Mouse (Mus musculus) T-helper 2 cell (primary cell): ENCODE measurements around the gene Lrrc51.
"Not testable (repeated sequence)": the region's sequence is repeated elsewhere in the genome, so short reads cannot be mapped to it uniquely, and the experiment has no call there.

Source experiments
- in situ Hi-C: fragments of 300-600 bp; cut with MboI, MseI; formaldehyde crosslinking; loops from one replicate; pipeline ENCODE4 v1.15.1; 2025; ENCODE audit warnings: high pct_unique_total_duplicates

The Lrrc51 gene

GRCm38 (mm10) chr7:101933751-101934240 is at the start of gene Lrrc51, which contains the start of gene Numa1:
Lrrc51 (minus strand) TSS chr7:101933895.
Numa1 (plus strand) TSS chr7:101934111.
- in situ Hi-C loops, result loop anchor here (10.0 kb wide), 2 partner anchors 131 to 491 kb away; partner anchors contain the start of genes Rnf121, Xndc1 and Xntrpc

- in situ Hi-C loops, result loop anchor here (5.0 kb wide), 1 partner anchor 45 kb away; no protein-coding TSS in a partner anchor
Observed at GRCm38 (mm10) chr7:101982735-101983134, 49.0 kb upstream of the Lrrc51 start.

- in situ Hi-C loops, result no loop called here
Observed at GRCm38 (mm10) chr7:101974505-101974904, 40.8 kb upstream of the Lrrc51 start.

- in situ Hi-C loops, result no loop called here
Observed at GRCm38 (mm10) chr7:101973730-101974129, 40.0 kb upstream of the Lrrc51 start.

DNA sequence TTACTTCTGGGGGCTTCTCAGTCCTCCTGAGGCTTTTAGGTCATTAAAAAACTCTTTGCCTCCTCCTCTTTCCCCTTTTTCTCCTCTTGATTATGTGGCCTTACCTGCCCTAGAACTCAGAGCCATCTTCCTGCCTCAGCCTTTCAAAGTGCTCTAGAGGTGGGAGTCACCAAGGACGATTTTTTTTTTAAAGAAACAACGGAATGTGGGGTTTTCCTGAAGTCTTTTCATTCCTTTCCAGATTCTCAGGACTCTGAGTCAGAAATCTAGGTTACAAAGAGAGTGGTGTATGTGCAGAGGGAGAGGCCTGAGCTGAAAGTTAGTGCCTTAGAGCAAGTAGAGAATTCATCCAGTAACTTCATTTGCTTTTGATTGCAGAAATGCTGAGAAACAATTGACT is 38.0 kb upstream of the Lrrc51 start:
- in situ Hi-C loops, result no loop called here

DNA sequence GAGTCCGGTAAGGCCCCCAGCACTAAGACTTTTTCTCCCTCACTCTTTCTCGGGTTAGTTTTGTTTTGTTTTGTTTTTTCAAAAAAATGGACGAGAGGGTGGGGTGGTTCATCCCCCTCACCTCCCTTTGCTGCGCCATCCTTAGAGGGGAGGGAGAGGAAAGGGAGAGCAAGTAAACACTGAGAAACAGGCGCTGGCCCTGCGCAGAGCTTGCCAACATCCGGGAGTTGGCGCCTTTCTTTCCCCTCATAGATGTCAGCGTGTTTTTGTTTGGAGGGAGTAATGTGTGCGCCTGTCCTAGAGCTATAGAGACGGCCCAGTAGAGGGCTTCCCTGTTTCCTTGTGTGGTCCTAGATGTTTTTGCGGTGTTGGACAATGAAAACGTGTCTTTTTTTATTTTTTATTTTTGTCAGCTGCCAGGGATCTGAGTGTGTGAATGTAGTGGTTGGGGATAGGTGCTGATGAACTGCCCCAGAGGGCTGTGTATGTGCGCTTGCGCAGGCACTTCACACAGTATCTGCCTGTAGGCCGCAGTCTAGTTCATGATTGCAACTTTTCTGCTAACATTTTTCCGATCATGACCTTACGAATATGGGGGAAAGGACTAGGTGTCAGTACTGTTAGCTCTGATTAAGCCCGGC is 37.2 kb upstream of the Lrrc51 start:
- in situ Hi-C loops, result no loop called here

- in situ Hi-C loops, result no loop called here
Observed at GRCm38 (mm10) chr7:101970429-101970775, 36.7 kb upstream of the Lrrc51 start.

DNA sequence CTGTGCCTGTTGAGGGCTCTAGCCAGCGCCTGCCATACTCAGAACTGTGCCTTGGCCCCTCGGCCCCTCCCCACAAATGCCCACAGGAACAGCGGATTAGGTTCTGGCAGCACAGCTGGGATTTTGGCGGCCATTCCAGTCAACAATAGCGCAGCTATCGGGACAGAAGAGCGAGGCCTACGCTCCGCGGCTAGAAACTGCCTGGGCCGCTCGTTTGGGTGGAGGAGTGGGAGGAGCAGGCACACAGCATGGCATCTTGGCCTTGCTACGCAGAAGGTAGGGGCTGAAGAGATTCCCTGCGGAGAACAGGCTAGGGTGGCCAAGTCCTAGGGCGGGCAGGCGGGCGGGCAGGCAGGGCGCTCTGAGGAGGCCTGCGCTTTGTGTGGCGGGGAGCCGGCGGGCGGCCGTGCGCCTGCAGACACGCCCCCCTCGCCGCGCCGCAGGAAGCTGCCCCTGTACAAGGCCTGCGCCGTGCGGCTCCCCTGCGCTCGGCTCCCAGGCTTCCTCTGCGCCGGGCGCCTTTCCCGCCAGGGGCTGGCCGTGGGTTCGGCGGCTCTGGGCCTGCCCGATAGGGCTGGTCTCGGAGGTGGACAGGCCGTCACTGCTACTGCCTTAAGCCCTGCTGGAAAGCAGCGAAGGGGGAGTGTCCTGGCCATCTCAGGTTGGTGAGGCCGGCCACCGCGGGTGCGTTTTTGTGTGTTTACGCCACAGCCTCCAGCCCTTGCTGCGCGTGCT is 36.2 kb upstream of the Lrrc51 start:
- in situ Hi-C loops, result no loop called here

- in situ Hi-C loops, result no loop called here
Observed at GRCm38 (mm10) chr7:101968751-101969150, 35.1 kb upstream of the Lrrc51 start.

GRCm38 (mm10) chr7:101967256-101967655 is 33.6 kb upstream of the Lrrc51 start:
- in situ Hi-C loops, result no loop called here

DNA sequence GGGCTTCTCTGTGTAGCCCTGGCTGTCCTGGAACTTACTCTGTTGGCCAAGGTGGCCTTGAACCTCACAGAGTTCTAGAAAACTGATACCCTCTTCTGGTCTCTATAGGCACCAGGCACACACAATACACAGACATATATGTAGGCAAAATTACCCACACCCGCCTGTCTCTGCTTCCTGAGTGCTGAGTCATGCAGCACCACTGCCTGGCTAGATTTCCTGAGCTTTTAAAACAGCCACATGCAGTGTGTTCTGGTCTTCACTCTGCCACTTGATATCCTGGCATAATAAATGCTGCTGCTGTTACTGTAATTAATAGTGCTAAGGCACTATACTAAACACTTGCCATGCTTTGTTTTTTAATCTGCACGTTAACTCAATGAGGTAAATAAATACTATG is 31.9 kb upstream of the Lrrc51 start:
- in situ Hi-C loops, result no loop called here

GRCm38 (mm10) chr7:101964551-101964950 is 30.9 kb upstream of the Lrrc51 start:
- in situ Hi-C loops, result no loop called here

DNA sequence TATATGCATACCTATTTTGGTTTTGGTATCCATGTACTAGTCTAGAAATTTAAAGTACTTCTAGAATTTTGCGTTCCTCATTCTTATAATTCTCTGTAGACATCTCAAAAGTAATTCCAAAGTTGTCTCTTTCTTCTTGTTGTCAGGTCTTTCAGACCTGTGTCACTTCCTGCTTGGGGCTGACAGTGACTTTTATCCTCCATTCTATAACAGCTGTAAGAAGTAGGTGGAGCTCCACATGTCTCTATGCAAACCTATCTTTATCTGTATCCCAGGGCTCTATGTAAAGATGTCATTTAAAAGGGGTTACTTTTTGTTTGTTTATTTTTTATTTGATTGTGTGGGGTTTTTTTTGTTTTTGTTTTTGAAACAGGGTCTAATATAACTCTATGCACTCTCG is 29.9 kb upstream of the Lrrc51 start:
- in situ Hi-C loops, result no loop called here

GRCm38 (mm10) chr7:101962829-101963228 is 29.1 kb upstream of the Lrrc51 start:
- in situ Hi-C loops, result no loop called here

DNA sequence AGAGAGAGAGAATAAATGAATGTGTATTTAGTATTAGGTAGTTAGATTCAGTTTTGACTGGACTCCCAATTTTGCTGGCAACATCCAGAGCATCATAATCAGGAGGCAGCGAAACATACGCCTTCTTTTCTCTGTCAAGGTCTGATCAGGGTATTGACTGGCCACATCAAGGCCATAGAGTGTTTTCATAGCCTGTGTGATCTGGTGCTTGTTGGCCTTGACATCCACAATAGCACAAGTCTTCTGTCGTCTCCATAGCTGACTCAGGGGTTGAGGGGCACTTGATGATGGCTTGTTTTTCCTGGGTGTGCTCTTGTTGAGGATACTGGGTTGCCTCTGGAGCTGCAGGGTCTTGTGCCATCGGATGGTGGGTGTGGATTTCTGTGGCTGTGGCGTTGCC is 23.2 kb upstream of the Lrrc51 start:
- in situ Hi-C loops, result no loop called here

DNA sequence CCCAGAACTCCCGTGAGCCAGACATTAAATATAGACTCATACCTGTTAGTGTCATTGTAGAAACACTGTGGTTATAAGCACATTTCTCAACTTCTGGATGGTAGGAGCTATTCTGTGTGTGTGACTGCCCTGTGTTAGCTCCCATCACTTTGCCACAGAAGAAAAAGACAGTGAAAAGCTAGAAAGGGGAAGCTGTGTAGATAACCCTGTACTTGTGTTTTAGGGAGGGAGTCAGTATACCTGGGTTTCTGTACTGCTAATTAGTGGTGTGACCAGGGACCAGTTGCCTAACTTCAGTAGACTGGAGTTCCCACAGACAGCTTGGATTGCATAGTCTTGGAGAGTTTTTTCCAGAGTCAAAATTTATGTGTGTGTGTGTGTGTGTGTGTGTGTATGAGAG is 22.8 kb upstream of the Lrrc51 start:
- in situ Hi-C loops, result no loop called here

- in situ Hi-C loops, result no loop called here
Observed at GRCm38 (mm10) chr7:101955862-101956261, 22.2 kb upstream of the Lrrc51 start.

DNA sequence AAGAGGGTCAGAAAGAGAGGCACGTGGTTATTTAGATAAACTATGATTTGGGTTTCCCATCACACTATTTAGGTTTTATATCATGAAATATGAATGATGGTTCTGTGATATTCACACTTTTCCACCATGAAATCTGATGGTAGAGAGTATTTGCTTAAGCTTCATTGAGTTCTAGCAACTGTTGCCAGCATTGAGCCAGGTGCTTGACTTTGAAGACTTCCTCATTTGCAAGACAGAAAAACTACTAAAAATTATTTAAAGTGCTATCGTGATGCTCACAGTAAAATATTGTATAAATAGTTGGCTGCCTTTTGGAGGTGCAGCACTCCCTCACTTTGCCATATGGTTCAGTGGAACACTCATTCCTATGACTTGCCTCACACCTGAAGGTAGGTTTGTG is 21.6 kb upstream of the Lrrc51 start:
- in situ Hi-C loops, result no loop called here

- in situ Hi-C loops, result no loop called here
Observed at GRCm38 (mm10) chr7:101954163-101954562, 20.5 kb upstream of the Lrrc51 start.

DNA sequence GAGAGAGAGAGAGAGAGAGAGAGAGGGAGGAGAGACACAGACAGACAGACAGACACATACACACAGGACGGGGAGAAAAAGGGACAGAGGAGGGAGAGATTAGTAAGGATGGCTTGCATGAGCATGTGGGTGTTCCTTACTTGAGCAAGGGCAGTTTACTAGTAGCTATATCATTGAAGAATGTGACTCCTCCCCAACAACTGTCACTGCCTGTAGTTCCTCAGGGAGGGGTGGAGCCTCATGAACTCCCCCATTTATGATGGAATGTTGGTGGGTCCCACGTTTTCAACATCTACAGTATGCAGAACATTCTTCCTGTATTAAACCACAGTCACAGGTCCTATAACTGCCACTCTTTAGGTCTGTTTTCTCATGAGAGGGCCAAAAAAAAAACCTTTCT is 18.4 kb upstream of the Lrrc51 start:
- in situ Hi-C loops, result no loop called here

DNA sequence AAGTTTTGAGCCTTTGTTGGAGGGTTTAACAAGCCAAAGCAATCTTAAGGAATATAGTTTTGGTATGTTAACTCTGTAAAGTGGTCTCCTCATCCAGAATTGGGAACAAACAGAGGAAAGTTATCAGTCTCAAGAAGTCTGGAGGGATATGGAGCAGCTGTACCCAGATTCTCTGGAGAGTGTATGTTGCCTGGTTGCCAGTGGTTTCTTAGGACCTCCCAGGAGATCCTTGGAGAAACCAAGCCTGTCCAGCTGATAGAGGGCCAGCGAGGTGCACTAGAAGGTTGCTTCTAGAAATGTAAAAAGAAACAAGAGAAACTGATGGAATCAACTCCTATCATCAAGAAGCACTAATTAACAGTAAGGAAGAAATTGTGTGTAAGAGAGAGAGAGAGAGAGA is 18.0 kb upstream of the Lrrc51 start:
- in situ Hi-C loops, result no loop called here

DNA sequence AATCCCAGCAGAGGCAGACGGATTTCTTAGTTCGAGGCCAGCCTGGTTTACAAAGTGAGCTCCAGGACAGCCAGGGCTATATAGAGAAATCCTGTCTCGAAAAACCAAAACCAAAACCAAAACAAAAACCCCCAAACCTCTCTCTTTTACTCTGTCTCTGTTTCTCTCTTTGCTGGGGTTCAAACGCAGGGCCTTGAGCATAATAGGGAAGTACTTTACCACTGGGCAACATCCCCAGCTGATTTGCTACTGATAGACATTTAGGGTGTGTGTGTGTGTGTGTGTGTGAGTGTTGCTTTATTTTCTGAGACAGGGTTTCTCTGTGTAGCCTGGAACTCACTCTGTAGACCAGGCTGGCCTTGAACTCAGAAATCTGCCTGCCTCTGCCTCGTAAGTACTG is 15.3 kb upstream of the Lrrc51 start:
- in situ Hi-C loops, result not testable (repeated sequence)

DNA sequence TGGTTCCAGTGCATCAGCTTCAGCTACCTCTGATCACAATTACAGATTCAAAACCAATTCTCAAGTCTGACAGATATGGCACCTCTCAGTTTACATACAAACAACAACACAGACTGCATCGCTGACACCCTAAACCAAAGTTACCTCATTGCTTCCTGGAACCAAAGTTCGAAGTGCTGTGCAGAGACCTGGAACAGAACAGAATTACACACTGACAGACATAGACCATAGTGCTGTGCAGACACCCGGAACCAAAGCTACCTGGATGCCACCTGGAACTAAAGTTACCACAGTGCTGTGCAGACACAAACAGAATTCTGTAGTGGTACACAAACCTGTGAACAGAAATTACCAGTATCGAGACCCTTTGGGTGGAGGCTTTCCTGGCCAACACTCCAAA is 6.1 kb upstream of the Lrrc51 start:
- in situ Hi-C loops, result loop anchor here (10.0 kb wide), 2 partner anchors 125 to 485 kb away; partner anchors contain the start of genes Rnf121, Xndc1 and Xntrpc
